Mouse (Mus musculus) spleen, postnatal 36 days (tissue): ENCODE data around the gene Top1.
"Not testable (repeated sequence)": the region's sequence is repeated elsewhere in the genome, so short reads cannot be mapped to it uniquely, and the experiment has no call there.

ENCODE experiments used
- DNase-seq, 2 experiments: peaks; one replicate each; pipeline ENCODE4 v3.0.0; 2022; ENCODE audit warnings: low spot score in 2 of 2, mixed read lengths in 1 of 2

Top1 gene

DNA sequence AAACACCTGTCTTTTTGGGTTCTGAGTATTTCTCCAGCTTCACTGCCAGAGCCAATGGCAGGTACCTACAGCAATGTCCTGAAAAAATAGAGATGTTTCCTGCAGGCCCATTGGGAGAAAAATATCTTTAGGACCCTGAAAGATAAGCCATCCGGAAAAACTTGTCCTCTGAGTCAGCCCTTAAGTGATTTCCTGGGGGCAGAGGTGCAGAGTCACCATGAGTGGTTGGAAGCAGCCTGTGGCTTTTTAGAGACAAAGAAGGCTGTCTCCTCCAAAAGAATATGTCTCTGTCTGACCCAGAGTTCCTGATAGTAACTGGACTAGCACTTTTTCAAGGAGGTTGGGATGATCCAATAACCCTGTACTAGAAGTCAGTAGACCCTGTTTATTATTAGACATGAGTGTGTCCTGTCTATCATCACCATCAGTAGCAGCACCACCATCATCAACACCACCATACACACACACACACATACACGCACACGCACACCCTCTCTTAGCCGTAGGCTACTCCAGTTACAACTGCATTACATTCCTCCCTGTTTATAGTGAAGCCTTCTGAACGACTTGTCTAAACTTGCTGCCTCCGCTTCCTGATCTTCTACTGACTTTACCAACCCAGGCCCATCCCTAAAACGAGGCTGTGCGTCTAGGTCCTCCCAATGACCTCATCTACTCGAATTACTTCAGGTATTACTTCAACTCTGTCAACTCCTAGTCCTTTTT, 14.7 kb upstream of the Top1 start:
- DNase-seq = no peak

DNA sequence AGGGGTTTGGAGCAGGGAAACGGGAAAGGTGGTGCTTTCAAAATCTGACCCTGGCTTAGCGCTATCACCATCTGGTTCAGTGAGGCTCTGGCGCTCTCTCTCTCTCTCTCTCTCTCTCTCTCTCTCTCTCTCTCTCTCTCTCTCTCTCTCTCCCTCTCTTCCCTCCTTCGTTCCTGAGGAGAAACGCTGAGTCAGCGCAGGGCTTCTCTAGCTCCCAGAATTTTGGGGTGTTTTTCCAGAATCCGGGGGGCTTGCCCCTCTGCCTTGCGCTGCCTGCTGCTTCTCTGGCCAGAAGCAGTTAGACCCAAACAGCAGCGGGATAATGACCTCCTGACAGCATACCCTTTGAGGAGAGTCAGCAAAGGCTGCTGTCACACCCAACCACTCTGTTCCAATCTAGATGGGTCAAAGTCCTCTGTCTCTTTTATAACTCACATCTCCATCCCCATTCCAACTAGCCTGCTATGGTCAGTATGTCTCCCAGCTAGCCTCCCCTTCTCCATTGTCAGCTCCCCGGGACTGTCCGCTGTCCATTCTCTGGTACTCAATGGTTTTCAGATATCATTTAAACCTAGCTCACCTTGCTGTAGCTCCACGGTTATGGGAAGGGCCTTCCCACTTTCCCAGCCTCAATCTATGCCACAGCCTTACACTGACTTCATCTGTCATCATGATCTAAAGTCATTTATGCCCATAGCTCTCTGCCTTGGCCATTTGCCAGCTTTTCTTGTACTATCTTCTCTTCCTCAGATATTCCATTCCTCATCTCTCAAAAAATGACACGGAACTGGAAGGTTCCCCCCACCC, 5.6 kb upstream of the Top1 start:
- DNase-seq = no peak

DNA sequence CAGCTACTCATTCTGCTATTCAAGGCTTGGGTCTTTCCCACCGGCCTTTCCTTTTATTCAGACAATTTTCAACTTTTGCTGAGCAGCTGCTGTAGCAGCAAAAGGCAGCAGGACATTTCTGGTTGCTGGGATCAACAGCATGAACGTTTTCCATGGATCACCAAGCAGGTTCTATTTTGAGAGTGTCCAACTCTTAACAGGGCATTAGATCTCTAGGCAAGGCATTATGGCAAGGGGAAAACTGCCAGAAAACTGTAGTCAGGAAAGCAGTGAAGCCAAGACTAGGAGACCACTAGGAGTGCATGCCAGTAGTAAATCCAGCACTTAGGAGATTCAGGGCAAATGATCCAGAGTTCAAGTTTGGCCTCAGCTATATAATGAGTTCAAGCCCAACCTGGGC, 4.5 kb upstream of the Top1 start:
- DNase-seq = no peak

DNA sequence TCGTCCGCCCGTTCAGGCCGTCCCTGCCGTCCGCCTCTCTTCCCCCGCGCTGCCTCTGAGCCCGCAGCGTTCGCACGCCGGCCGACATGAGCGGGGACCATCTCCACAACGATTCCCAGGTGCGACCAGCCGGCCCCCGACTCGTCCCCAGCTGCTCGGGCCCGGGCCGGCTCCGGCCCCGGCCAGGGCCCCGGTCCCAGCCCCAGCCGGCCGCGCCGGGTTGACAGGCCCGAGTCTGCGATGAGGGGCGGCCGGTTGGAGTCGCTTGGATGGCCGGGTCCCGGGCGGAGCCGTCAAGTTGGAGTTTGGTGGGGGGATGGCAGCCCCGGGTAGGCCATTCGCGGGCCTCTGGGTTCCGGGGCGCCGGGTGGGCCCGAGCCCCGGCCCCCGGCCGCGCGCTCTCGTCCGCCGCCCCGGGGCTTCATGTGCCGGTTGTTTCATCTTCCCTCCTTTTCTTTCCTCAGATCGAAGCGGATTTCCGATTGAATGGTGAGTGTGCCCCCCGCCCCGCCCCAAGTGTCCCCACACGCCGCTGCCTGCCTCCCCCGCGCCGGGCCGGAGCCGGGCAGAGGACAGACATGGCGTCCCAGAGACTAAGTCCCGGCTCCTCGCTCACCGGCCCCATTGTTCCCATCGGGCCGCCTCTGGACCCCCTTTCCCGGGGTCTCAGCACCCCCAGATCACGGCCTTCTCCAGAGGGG, 606 bp downstream of the Top1 start:
- DNase-seq = peak; percentile 49 to 55

DNA sequence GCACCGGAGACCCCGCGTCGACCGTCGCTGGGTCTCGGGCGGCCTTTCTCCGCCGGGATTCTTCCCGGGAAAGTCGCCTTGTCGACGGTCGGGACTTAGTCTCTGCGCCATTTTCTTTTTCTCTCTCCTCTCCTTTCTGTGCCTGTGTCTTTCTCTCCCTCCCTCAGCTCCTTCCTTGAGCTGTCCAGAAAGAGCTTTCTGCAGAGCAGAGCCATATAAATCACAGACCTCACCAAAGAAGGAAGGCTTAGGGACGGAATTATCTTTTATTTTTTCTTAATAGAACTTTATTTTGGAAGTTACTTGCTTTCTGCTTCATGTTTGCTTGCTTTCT, 1.1 kb downstream of the Top1 start:
- DNase-seq = no peak

DNA sequence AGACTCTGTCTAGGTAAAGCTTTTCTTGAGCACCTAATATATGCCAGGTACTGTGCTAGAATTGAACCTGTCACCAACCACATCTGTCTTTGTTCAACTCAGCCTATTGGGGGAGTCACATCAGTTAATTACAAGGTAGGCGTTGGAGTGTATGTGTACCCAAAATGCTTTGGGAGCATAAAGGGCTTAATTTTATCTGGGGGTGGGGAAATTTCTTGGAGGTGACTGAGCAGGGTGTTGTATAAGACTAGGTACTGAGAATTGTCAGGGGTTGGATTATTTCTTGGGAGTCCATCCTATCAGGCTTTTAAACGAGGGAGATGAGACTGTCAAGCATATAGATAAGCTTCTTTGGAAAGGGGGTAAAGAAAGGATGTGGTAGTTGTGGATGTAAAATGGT, 2.4 kb downstream of the Top1 start:
- DNase-seq = no peak

DNA sequence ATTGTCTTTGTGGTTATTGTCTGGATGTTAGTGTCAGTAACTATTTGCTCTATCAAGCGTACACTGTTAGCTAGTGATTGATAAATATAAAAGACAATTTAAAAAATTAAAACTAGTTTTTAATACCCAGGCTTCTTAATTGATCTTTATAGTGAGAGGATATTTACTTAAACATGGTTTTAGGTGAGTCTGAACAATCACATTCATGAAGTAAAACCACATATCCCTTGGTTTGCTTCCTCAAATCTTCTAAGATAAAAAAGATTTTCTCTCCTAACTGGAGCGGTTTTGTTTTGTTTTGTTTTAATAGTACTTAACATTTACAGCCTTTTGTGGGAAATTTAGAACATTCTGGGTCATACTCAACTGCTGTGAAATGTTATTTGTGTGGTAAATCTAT, 3.4 kb downstream of the Top1 start:
- no peak for DNase-seq

DNA sequence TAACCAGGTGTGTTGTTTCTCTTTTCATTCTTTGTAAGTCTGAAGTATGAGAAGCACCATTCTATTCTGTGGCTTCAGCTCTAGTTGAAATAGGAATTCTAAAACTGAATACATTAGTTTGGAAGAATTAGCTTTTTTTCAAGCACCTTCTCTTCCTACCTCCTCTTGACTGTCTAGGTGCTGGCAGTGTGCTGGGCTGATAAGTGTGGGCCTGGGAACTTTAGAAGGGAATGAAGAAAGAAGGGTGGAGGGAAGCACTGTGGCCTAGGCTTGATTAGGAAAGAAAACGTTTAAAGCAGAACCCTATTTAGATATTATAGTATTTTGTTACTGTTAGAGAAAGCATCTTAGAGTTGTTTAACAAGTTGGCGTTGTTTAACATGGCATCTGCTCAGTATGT, 5.5 kb downstream of the Top1 start:
- DNase-seq = no peak

DNA sequence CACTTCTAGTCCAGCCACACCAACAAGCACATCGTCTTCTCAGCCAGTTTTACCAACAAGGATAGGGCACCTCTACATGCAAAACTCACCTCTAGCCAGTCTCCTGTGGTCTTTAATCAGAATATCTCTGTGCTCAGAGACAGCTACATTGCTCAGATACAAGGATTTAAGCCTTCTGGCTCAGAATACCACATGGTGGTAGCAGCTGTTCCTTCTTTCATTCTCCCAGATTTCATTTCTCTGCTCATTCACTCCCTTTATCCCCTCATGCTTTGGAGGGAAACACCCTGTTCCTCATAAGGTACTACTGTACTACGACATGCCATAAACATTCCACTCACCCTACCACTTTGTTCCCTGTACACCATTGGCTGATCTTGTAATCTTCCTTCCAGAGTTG, 7.5 kb downstream of the Top1 start:
- DNase-seq = no peak

DNA sequence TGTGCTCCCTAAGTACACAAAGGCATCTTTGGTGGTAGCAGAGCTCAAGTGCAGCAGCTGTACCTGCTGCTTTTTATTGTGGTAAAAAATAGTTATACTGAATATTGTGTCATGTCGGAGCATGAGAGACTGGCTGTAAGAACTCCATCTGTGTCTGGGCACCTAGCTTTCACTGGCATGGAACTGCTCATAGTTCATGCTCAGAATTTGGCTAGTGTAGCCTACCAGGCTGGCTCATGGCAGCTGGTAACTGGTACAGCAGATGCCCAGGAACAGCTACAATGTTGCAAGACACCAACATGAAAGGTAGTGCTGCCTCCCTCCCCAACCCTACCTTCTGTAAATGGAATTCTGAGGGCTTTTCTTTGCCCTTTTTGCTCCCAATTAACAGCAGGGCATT, 9.9 kb downstream of the Top1 start:
- no peak for DNase-seq

DNA sequence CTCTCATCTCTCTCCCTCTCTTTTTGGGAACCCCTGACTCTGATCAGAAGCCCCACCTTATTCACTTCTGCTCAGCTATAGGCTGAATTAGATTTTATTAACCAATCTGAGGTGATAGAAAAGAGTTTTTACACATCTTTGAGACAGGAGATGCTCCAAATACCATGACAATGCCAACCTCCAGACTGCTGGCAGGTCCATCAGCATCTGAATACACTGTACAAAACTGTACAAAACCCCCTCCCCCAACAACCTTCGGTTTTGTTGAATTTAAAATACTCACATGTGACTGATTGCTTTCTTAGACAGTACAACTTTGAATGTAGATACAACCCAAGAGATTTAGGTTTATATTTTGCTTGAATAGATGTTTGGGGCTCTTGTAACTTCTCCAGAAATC, 10.5 kb downstream of the Top1 start:
- DNase-seq = no peak

DNA sequence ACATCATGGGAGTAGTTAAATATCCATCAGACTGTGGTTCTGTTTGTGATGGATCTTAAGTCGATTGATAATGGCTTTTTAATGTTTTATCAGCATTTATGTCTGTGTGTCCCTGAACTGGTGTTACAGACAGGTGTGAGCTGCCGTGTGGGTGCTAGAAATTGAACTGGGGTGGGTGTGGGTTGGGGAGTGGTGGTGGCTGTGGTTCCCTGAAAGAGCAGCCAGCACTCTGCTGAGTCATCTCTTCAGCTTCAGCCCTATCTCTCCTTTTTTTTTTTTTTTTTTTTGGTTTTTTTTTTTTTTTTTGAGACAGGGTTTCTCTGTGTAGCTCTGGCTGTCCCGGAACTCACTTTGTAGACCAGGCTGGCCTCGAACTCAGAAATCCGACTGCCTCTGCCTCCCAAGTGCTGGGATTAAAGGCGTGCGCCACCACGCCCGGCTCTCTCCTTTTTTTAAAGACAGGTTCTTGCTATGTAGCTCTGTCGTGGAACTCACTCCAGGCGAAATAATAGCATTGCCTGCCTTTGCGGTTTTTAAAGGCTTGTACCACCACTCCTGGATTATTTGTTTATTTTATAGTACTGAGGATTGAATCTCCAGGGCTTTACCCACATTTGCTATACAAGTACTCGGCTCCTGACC, 12.2 kb downstream of the Top1 start:
- DNase-seq = peak in 1 of 2 experiments; percentile 19

DNA sequence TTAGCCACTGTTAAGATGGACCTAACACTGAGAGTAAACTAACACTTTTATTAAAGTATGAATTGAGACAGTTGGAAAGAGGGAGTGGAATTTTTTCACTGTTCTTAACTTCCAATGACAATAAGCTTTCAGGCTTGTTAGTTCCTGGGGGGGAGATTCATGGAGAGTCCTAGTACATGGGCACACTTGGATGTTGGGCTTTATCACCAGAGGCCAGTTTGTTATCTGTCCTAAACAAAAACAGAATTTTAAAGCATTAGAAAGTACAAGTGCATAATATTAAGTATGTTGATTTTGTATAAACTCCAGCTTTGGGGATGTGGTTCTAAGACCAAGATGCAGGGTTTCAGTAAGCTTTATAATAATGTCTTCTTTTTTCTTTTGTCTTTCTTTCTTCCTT, 13.1 kb downstream of the Top1 start:
- DNase-seq = no peak

DNA sequence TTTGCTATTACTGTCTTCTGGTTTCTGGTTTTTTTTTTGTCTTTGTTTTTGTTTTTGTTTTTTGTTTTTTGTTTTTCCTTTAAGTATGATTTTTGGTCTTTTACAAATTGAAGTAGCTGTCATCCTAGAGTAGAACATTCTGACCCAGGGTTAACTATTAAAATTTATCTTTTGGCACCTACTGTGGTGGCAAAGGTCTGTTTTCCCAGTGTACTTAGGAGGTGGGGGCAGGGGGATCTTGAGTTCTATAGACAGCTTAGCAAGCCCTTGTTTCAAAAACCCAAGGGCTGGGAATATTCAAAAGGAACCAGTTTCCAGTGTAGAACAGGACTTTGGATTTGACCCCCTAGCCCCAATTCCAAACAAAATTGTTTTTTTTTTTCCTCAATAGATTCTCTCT, 18.7 kb downstream of the Top1 start:
- no peak for DNase-seq

DNA sequence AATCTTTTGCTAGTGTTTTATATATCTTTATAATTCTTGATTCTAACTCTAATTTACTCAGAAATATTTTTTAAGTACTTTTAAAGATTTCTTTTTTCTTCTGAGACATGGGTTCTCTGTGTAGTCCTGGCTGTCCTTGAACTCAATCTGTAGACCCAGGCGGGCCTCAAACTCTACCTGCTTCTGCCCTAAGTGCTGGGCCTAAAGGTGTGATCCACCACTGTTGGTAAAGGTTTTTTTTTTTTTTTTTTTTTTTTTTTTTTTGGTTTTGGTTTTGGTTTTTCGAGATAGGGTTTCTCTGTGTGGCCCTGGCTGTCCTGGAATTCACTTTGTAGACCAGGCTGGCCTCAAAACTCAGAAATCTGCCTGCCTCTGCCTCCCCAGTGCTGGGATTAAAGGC, 19.3 kb downstream of the Top1 start:
- not testable (repeated sequence) for DNase-seq

DNA sequence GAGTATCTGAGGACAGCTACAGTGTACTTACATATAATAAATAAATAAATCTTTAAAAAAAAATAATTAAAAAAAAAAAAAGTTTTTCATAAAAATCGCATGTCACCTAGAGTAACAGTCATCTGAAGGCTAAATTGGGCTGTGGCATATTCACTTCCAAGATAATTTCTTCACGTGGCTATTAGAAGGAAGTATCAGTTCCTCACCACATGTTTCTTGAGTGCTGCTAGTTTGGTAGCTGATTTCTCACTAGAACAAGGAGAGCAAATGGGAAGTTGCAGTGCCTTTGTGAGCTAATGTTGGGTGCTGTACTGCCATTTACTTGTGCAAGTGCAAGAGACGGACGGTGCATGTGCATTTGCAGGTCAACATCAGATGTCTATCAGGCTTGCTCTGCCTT, 21.6 kb downstream of the Top1 start:
- DNase-seq = peak in 1 of 2 experiments; percentile 16

DNA sequence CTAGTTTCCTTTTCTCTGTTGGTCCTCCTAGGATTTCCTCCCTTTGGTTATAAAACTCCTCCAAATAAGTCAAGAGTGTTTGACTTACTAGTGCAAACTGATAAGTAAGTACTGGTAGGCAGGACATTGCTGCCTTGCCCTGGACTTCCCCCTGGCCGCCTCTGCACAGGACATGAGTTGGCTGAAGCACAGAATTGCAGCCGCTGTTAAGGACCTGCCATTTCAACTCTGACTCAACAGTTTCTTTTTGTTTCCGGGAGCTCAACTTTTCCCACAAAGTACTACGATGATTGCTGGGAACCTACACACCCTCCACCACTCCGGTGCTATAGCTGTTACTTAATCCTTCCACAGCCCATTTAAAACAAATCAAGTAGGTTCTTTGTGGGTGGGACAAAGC, 54.6 kb downstream of the Top1 start:
- peak; percentile 3 to 10 for DNase-seq

DNA sequence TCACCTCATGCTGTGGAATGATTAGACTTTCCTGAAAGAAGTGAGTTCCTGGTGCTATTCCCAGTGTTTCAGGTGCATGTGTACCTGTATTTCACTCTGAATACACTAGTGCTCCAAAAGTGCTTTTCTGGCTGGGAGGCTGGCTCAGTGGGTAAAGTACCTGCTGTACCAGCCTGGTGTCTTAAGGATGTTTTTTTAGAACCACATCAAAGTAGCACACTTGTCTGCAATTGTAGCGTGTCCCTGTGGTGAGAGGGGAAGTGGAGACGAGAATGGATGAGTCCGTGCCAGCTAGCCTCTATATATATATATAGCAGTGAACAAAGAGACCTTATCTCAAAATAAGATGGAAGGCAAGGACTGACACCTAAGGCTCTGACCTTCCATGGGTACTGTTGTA, 55.9 kb downstream of the Top1 start:
- DNase-seq = no peak

DNA sequence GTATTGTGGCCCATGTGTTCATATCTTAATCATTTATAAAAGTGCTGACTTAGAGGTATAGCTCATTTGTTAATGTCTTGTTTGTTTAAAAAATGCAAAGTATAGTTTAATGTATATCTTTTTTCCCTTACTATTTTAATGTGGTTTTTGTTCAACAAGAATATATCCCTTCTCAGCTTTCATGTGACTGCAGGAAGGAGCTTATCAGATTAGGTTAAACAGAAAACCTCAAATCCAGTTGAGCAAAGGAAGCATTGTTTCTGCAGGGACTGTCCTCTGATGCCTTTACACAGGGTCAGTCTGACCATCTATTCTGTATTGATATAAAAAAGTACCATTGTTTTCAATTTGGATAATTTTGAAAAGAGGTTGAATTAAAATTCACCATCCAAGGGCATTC, 57.1 kb downstream of the Top1 start:
- DNase-seq = no peak

DNA sequence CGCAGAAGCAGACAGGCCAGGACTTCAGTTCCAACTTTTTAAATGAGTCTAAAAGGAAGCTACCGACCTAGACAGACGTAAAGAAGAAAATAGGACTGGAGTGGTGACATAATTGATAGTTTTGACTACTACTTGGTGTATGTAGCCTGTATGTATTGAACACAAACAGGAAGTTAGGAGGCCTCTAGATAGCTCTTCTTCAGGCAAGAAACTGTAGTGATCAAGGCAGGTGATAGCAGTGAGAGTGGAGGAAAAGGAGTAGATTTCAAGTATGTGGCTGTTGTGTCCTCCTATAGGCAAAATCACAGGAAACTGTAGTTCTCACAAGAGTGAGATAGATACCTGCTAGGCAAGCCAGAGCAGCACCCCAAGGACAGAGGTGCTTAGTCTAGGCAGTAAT, 62.0 kb downstream of the Top1 start:
- no peak for DNase-seq

DNA sequence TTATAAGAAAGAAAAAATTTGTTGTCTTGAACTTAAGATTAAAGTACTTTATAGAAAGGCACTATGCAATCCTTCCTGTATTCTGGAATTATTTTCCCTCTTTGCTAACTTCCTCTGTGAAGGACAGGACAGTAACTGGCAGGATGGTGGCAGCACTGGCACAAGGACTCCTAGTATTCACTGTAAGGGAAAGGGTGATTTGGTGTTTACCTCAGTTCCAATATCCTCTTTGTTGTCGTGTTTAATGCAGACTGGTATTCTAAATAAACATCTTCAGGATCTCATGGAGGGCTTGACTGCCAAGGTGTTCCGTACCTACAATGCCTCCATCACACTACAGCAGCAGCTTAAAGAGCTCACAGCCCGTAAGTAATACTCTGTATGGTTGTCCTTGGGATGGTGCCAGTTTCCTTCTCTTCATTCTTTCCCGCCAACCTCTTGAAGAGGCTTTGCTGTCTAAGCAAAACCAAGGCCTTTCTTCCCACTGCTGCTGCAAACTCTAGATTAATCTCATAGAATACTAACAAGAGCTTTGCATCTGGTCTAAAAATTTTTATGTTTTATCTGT, 69.9 kb downstream of the Top1 start:
- DNase-seq = no peak

DNA sequence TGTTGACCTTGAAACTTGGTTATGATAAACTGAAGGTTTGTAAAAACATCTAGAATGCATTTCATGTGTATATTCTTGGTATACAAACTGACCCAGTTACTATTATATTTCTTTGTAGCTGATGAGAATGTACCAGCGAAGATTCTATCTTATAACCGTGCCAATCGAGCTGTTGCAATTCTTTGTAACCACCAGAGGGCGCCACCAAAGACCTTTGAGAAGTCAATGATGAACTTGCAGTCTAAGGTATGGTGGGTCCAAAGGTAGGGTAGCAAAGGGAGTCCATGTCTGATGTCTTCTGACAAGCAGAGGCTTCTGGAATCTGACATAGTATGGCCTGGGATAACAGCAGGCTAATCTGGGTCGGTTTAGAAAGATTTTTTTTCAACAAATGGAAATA, 71.6 kb downstream of the Top1 start:
- peak in 1 of 2 experiments; percentile 31 for DNase-seq
